Mouse (Mus musculus) embryonic facial prominence, embryonic 11.5 days (tissue): Measurements from ENCODE around the gene Prkn. TPM values are rescaled to one million over a fixed set of nuclear protein-coding genes. Genes with fewer than 3 reads are reported as not detected.

ENCODE experiments used
- ATAC-seq: fragments of 200-750 bp; cut with Nextera tagmentation; replicated peaks from 2 replicates; pipeline ENCODE4 v1.8.0; 2017; ENCODE audit warnings: low read depth; ENCODE audit not compliant: insufficient number of reproducible peaks, low FRiP score, low TSS enrichment
- DNase-seq: peaks from one replicate; pipeline ENCODE4 v3.0.0-alpha.2; 2015; ENCODE audit warnings: low spot score
- H3K27ac ChIP-seq: fragments of 300-500 bp; sonication (generic); replicated peaks from 2 replicates; pipeline ENCODE4 v1.5.1; 2014; ENCODE audit warnings: mild to moderate bottlenecking, low read depth, low read length, control low read depth
- H3K27me3 ChIP-seq: fragments of 300-500 bp; sonication (generic); 2 replicates; pipeline ENCODE4 v1.6.1; 2014; ENCODE audit warnings: mild to moderate bottlenecking, low read length, moderate library complexity, mixed read lengths; ENCODE audit not compliant: control insufficient read depth, insufficient read depth
- H3K36me3 ChIP-seq: fragments of 300-500 bp; sonication (generic); replicated peaks from 2 replicates; pipeline ENCODE4 v1.6.1; 2014; ENCODE audit warnings: low read depth, mild to moderate bottlenecking, low read length, moderate library complexity, mixed read lengths; ENCODE audit not compliant: control insufficient read depth, insufficient read depth
- H3K4me1 ChIP-seq: fragments of 300-500 bp; sonication (generic); 2 replicates; pipeline ENCODE4 v1.6.1; 2014; ENCODE audit warnings: low read length, mixed read lengths; ENCODE audit not compliant: control insufficient read depth, insufficient read depth
- H3K4me2 ChIP-seq: fragments of 300-500 bp; sonication (generic); 2 replicates; pipeline ENCODE4 v1.6.1; 2014; ENCODE audit warnings: low read depth, mild to moderate bottlenecking, control low read depth, low read length, moderate library complexity
- H3K4me3 ChIP-seq: fragments of 300-500 bp; sonication (generic); 2 replicates; pipeline ENCODE4 v1.5.1; 2014; ENCODE audit warnings: low read depth, low read length, control low read depth
- H3K9ac ChIP-seq: fragments of 300-500 bp; sonication (generic); replicated peaks from 2 replicates; pipeline ENCODE4 v1.6.1; 2014; ENCODE audit warnings: mild to moderate bottlenecking, control low read depth, low read length
- H3K9me3 ChIP-seq: fragments of 300-500 bp; sonication (generic); replicated peaks from 2 replicates; pipeline ENCODE4 v1.6.1; 2016; ENCODE audit warnings: mild to moderate bottlenecking, low read length, inconsistent platforms, mixed read lengths; ENCODE audit not compliant: control insufficient read depth
- WGBS: fragments of 180-500 bp; shearing (Covaris S2); extraction: QIAGEN DNeasy Blood & Tissue Kit; methylation state at CpG from one replicate; pipeline ENCODE4 v1.1.7; 2014; 5-methylcytosine and 5-hydroxymethylcytosine counted together
- polyA plus RNA-seq: library from polyadenylated mRNA; unstranded; fragments of >200 nt; fragmentation: Nextera tagmentation; extraction: Ambion mirVana; gene quantifications from 2 replicates; pipeline ENCODE4 v1.2.1, GENCODE M21; 2014

The Prkn gene
- polyA plus RNA-seq, 1 experiment from 2014 or later = 0.97 TPM

- 89% methylated on average over 7 of the region's 7 CpGs for WGBS
- DNase-seq = no peak
- H3K27ac ChIP-seq = no peak overlapping the region
- H3K4me3 ChIP-seq = no peak overlapping the region
- H3K9me3 ChIP-seq = no peaks in the 10 kb centered on the region
- no peaks in the 10 kb centered on the region for H3K36me3 ChIP-seq
- no peak overlapping the region for H3K4me2 ChIP-seq
- no peak for ATAC-seq
- no peak overlapping the region for H3K9ac ChIP-seq
- H3K27me3 ChIP-seq = no peaks in the 10 kb centered on the region
- H3K4me1 ChIP-seq = no peaks in the 10 kb centered on the region
Observed at GRCm38 (mm10) chr17:11858772-11859405, 1018.7 kb downstream of the Prkn start.

- Histone ChIP-seq H3K27ac (no peak overlapping the region), H3K4me2 (no peak overlapping the region), H3K27me3 (no peaks in the 10 kb centered on the region), H3K9ac (no peak overlapping the region), H3K9me3 (no peaks in the 10 kb centered on the region), H3K36me3 (no peaks in the 10 kb centered on the region), H3K4me3 (no peak overlapping the region), H3K4me1 (no peaks in the 10 kb centered on the region)
- DNase-seq (no peak), ATAC-seq (no peak)
- 86% methylated on average over 6 of the region's 6 CpGs for WGBS
Observed at GRCm38 (mm10) chr17:11861178-11861577, 1021.0 kb downstream of the Prkn start.

- Histone ChIP-seq H3K4me3 (no peak overlapping the region), H3K27ac (no peak overlapping the region), H3K4me1 (no peaks in the 10 kb centered on the region), H3K4me2 (no peak overlapping the region), H3K9me3 (no peaks in the 10 kb centered on the region), H3K36me3 (no peaks in the 10 kb centered on the region), H3K9ac (no peak overlapping the region), H3K27me3 (no peaks in the 10 kb centered on the region)
- WGBS = 82% methylated on average over 2 of the region's 2 CpGs
- ATAC-seq = no peak
- no peak for DNase-seq
Observed at GRCm38 (mm10) chr17:11862360-11862759, 1022.2 kb downstream of the Prkn start.

GRCm38 (mm10) chr17:11863017-11863416 is 1022.8 kb downstream of the Prkn start:
- no peak overlapping the region for H3K4me2 ChIP-seq
- no peaks in the 10 kb centered on the region for H3K9me3 ChIP-seq
- no peaks in the 10 kb centered on the region for H3K36me3 ChIP-seq
- H3K4me3 ChIP-seq = no peak overlapping the region
- no peak for ATAC-seq
- H3K4me1 ChIP-seq = no peaks in the 10 kb centered on the region
- 92% methylated on average over 11 of the region's 11 CpGs for WGBS
- H3K9ac ChIP-seq = no peak overlapping the region
- no peaks in the 10 kb centered on the region for H3K27me3 ChIP-seq
- no peak overlapping the region for H3K27ac ChIP-seq
- DNase-seq = no peak

- no peak for DNase-seq
- H3K9me3 ChIP-seq = no peaks in the 10 kb centered on the region
- no peaks in the 10 kb centered on the region for H3K27me3 ChIP-seq
- no peak overlapping the region for H3K9ac ChIP-seq
- H3K36me3 ChIP-seq = no peaks in the 10 kb centered on the region
- no peak overlapping the region for H3K27ac ChIP-seq
- H3K4me3 ChIP-seq = no peak overlapping the region
- no peak overlapping the region for H3K4me2 ChIP-seq
- no peak for ATAC-seq
- 82% methylated on average over 3 of the region's 3 CpGs for WGBS
- H3K4me1 ChIP-seq = no peaks in the 10 kb centered on the region
Observed at GRCm38 (mm10) chr17:11866231-11866630, 1026.0 kb downstream of the Prkn start.

- no peaks in the 10 kb centered on the region for H3K9me3 ChIP-seq
- 71% methylated on average over 13 of the region's 13 CpGs for whole genome bisulfite sequencing
- no peaks in the 10 kb centered on the region for H3K36me3 ChIP-seq
- ATAC-seq (no peak), DNase-seq (no peak)
- H3K9ac ChIP-seq = no peak overlapping the region
- H3K27me3 ChIP-seq = no peaks in the 10 kb centered on the region
- no peak overlapping the region for H3K4me2 ChIP-seq
- H3K27ac ChIP-seq = no peak overlapping the region
- H3K4me1 ChIP-seq = no peaks in the 10 kb centered on the region
- H3K4me3 ChIP-seq = no peak overlapping the region
Observed at GRCm38 (mm10) chr17:11867334-11868095, 1027.3 kb downstream of the Prkn start.

GRCm38 (mm10) chr17:11870546-11870945 is 1030.4 kb downstream of the Prkn start:
- DNase-seq (no peak), ATAC-seq (no peak)
- Histone ChIP-seq H3K4me1 (no peaks in the 10 kb centered on the region), H3K4me3 (no peak overlapping the region), H3K36me3 (no peaks in the 10 kb centered on the region), H3K27me3 (no peaks in the 10 kb centered on the region), H3K9ac (no peak overlapping the region), H3K4me2 (no peak overlapping the region), H3K27ac (no peak overlapping the region), H3K9me3 (no peaks in the 10 kb centered on the region)
- 89% methylated on average over 10 of the region's 10 CpGs for WGBS

GRCm38 (mm10) chr17:11876240-11876639 is 1036.1 kb downstream of the Prkn start:
- Histone ChIP-seq H3K27me3 (no peaks in the 10 kb centered on the region), H3K36me3 (no peaks in the 10 kb centered on the region), H3K9me3 (no peaks in the 10 kb centered on the region), H3K4me3 (no peak overlapping the region), H3K4me1 (no peaks in the 10 kb centered on the region), H3K27ac (no peak overlapping the region), H3K4me2 (no peak overlapping the region), H3K9ac (no peak overlapping the region)
- ATAC-seq (no peak), DNase-seq (no peak)
- WGBS = 64% methylated on average over 2 of the region's 2 CpGs
